Mouse (Mus musculus) limb, embryonic 11.5 days (tissue): ENCODE measurements around the gene Ttc23l. TPM values are rescaled to one million over a fixed set of nuclear protein-coding genes. Genes with fewer than 3 reads are reported as not detected.

Experiments
- ATAC-seq: fragments of 200-750 bp; cut with Nextera tagmentation; 2 replicates; pipeline ENCODE4 v1.8.0; 2017; ENCODE audit warnings: low read depth; ENCODE audit not compliant: insufficient number of reproducible peaks, low FRiP score, low TSS enrichment
- DNase-seq: peaks from one replicate; pipeline ENCODE4 v3.0.0-alpha.2; 2015; ENCODE audit warnings: low spot score
- H3K27ac ChIP-seq: fragments of 300-500 bp; sonication (generic); replicated peaks from 2 replicates; pipeline ENCODE4 v1.5.1; 2014; ENCODE audit warnings: low read depth, mild to moderate bottlenecking, low read length
- H3K27me3 ChIP-seq: fragments of 300-500 bp; sonication (generic); 2 replicates; pipeline ENCODE4 v1.6.1; 2014; ENCODE audit warnings: mild to moderate bottlenecking, low read length, mixed read lengths; ENCODE audit not compliant: control insufficient read depth, insufficient read depth
- H3K36me3 ChIP-seq: fragments of 300-500 bp; sonication (generic); 2 replicates; pipeline ENCODE4 v1.6.1; 2014; ENCODE audit warnings: mild to moderate bottlenecking, low read length, moderate library complexity, mixed read lengths; ENCODE audit not compliant: control insufficient read depth, insufficient read depth
- H3K4me1 ChIP-seq: fragments of 300-500 bp; sonication (generic); 2 replicates; pipeline ENCODE4 v1.6.1; 2014; ENCODE audit warnings: low read length, mixed read lengths; ENCODE audit not compliant: control insufficient read depth, insufficient read depth
- H3K4me2 ChIP-seq: fragments of 300-500 bp; sonication (generic); 2 replicates; pipeline ENCODE4 v1.6.1; 2014; ENCODE audit warnings: low read depth, mild to moderate bottlenecking, moderate library complexity; ENCODE audit not compliant: severe bottlenecking
- H3K4me3 ChIP-seq: fragments of 300-500 bp; sonication (generic); 2 replicates; pipeline ENCODE4 v1.5.1; 2014; ENCODE audit warnings: low read depth, low read length
- H3K9ac ChIP-seq: fragments of 300-500 bp; sonication (generic); 2 replicates; pipeline ENCODE4 v1.6.1; 2014; ENCODE audit warnings: mild to moderate bottlenecking, low read length
- H3K9me3 ChIP-seq: fragments of 300-500 bp; sonication (generic); 2 replicates; pipeline ENCODE4 v1.6.1; 2016; ENCODE audit warnings: low read length; ENCODE audit not compliant: control insufficient read depth
- WGBS: fragments of 180-500 bp; shearing (Covaris S2); extraction: QIAGEN DNeasy Blood & Tissue Kit; methylation state at CpG from one replicate; pipeline ENCODE4 v1.1.7; 2014; 5-methylcytosine and 5-hydroxymethylcytosine counted together
- polyA plus RNA-seq: library from polyadenylated mRNA; unstranded; fragments of >200 nt; fragmentation: Nextera tagmentation; extraction: Ambion mirVana; gene quantifications from 2 replicates; pipeline ENCODE4 v1.2.1, GENCODE M21; 2014

The Ttc23l gene
- not detected in 2 replicates for polyA plus RNA-seq

GRCm38 (mm10) chr15:10558465-10558864, at the start of gene Ttc23l:
TSS of gene Ttc23l (minus strand) at chr15:10558668.
- WGBS, result 90% methylated on average over 13 of the region's 13 CpGs
- H3K27ac ChIP-seq, result no peak within 1 kb of the TSS

GRCm38 (mm10) chr15:10599413-10599812, 40.9 kb upstream of the Ttc23l start:
- peaks cover 10% of the 10 kb centered on the region for H3K4me1 ChIP-seq
- no peak overlapping the region for H3K4me2 ChIP-seq
- H3K27me3 ChIP-seq, result no peaks in the 10 kb centered on the region
- H3K4me3 ChIP-seq, result no peak overlapping the region
- H3K9ac ChIP-seq, result no peak overlapping the region
- no peak overlapping the region for H3K27ac ChIP-seq
- H3K9me3 ChIP-seq, result no peaks in the 10 kb centered on the region
- H3K36me3 ChIP-seq, result peaks cover 3% of the 10 kb centered on the region; the same call in 1 of the 2 replicates
- no peak for DNase-seq
- WGBS, result 87% methylated on average over 7 of the region's 7 CpGs
- no peak for ATAC-seq

More at GRCm38 (mm10) chr15:10558465-10558864, at the start of gene Ttc23l:
- Histone ChIP-seq H3K4me1 (no peaks in the 10 kb centered on the region), H3K4me2 (no peak within 1 kb of the TSS), H3K4me3 (no peak within 1 kb of the TSS), H3K9me3 (no peaks in the 10 kb centered on the region), H3K27me3 (no peaks in the 10 kb centered on the region), H3K9ac (no peak within 1 kb of the TSS), H3K36me3 (no peaks in the 10 kb centered on the region)
- DNase-seq (no peak), ATAC-seq (no peak)

GRCm38 (mm10) chr15:10598259-10599225, 40.1 kb upstream of the Ttc23l start:
- no peaks in the 10 kb centered on the region for H3K9me3 ChIP-seq
- peaks cover 10% of the 10 kb centered on the region for H3K4me1 ChIP-seq
- H3K27me3 ChIP-seq, result no peaks in the 10 kb centered on the region
- 38% methylated on average over 16 of the region's 16 CpGs for WGBS
- H3K36me3 ChIP-seq, result no peaks in the 10 kb centered on the region
- DNase-seq, result peak; percentile 45
- no peak overlapping the region for H3K4me3 ChIP-seq
- 0 out of 2 replicates have a peak overlapping the region, but pooled peaks have one; percentile 48 for H3K27ac ChIP-seq
- H3K4me2 ChIP-seq, result no peak overlapping the region
- no peak for ATAC-seq
- H3K9ac ChIP-seq, result no peak overlapping the region

- no peak for ATAC-seq
- H3K27ac ChIP-seq, result no peak overlapping the region
- H3K9ac ChIP-seq, result no peak overlapping the region
- H3K27me3 ChIP-seq, result no peaks in the 10 kb centered on the region
- H3K36me3 ChIP-seq, result no peaks in the 10 kb centered on the region
- 92% methylated on average over 9 of the region's 9 CpGs for WGBS
- H3K4me2 ChIP-seq, result no peak overlapping the region
- no peak for DNase-seq
- H3K9me3 ChIP-seq, result no peaks in the 10 kb centered on the region
- no peak overlapping the region for H3K4me3 ChIP-seq
- peaks cover 10% of the 10 kb centered on the region for H3K4me1 ChIP-seq
Measured at GRCm38 (mm10) chr15:10596871-10597270, 38.4 kb upstream of the Ttc23l start.

GRCm38 (mm10) chr15:10595408-10595807, 36.9 kb upstream of the Ttc23l start:
- peaks cover 10% of the 10 kb centered on the region for H3K4me1 ChIP-seq
- no peak for ATAC-seq
- 72% methylated on average over 6 of the region's 6 CpGs for WGBS

GRCm38 (mm10) chr15:10594910-10595309, 36.4 kb upstream of the Ttc23l start:
- no peaks in the 10 kb centered on the region for H3K36me3 ChIP-seq
- H3K9me3 ChIP-seq, result no peaks in the 10 kb centered on the region
- no peak overlapping the region for H3K9ac ChIP-seq
- no peak overlapping the region for H3K4me3 ChIP-seq
- peaks cover 10% of the 10 kb centered on the region for H3K4me1 ChIP-seq
- H3K27ac ChIP-seq, result no peak overlapping the region
- H3K4me2 ChIP-seq, result no peak overlapping the region
- ATAC-seq (no peak), DNase-seq (peak; percentile 51)
- 43% methylated on average over 10 of the region's 10 CpGs for WGBS
- H3K27me3 ChIP-seq, result no peaks in the 10 kb centered on the region

More at GRCm38 (mm10) chr15:10595408-10595807, 36.9 kb upstream of the Ttc23l start:
- H3K4me3 ChIP-seq, result no peak overlapping the region
- no peaks in the 10 kb centered on the region for H3K9me3 ChIP-seq
- DNase-seq, result no peak
- H3K27me3 ChIP-seq, result no peaks in the 10 kb centered on the region
- H3K9ac ChIP-seq, result no peak overlapping the region
- H3K27ac ChIP-seq, result no peak overlapping the region
- H3K36me3 ChIP-seq, result no peaks in the 10 kb centered on the region
- no peak overlapping the region for H3K4me2 ChIP-seq

GRCm38 (mm10) chr15:10593094-10593493, 34.6 kb upstream of the Ttc23l start:
- WGBS, result 91% methylated on average over 6 of the region's 6 CpGs
- Histone ChIP-seq H3K4me3 (no peak overlapping the region), H3K4me2 (no peak overlapping the region), H3K9me3 (no peaks in the 10 kb centered on the region), H3K36me3 (no peaks in the 10 kb centered on the region; the same call in 1 of the 2 replicates), H3K9ac (no peak overlapping the region), H3K27ac (no peak overlapping the region), H3K27me3 (no peaks in the 10 kb centered on the region), H3K4me1 (peaks cover 3% of the 10 kb centered on the region; the same call in 1 of the 2 replicates)
- no peak for ATAC-seq
- no peak for DNase-seq

GRCm38 (mm10) chr15:10586565-10586964, 28.1 kb upstream of the Ttc23l start:
- Histone ChIP-seq H3K9ac (no peak overlapping the region), H3K9me3 (no peaks in the 10 kb centered on the region), H3K36me3 (no peaks in the 10 kb centered on the region; the same call in none of the 2 replicates), H3K27me3 (no peaks in the 10 kb centered on the region), H3K4me3 (no peak overlapping the region), H3K4me2 (no peak overlapping the region), H3K27ac (no peak overlapping the region), H3K4me1 (no peaks in the 10 kb centered on the region)
- no peak for DNase-seq
- 80% methylated on average over 2 of the region's 2 CpGs for WGBS
- ATAC-seq, result no peak
